Mouse (Mus musculus) 416B (cell line): ENCODE measurements at regions not wholly inside any gene's neighbourhood (a gene's known extent, or its start where the extent isn't known, plus 50 kb on each side); places are given as distances from the start of the nearest gene placed in this dataset.
A peak's percentile ranks its signal among the peaks of the same experiment; 100 is the strongest.

Source experiments
- DNase-seq: peaks from one replicate; pipeline ENCODE4 v3.0.0; 2011; ENCODE audit warnings: low read depth

DNA sequence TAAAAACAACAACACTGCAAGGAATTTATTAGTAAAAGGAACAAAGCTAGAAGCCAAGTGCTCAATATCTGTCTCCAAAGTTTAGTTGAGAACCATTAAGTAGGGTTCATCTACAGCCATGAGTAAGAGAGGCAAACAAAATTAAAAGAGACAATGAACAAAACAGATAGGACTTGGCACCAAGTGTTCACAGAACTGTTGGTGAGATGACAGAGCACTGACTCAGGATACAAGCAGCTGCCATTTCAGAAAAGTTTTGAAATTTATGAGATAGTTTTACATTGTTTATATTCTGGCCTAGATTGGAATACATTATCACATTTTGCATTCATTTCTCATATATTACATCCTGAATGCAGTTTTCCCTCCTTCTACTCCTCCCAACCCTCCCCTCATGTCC, 60.4 kb upstream of the Mbnl1 start:
- no peak for DNase-seq

- DNase-seq: peak; percentile 97
Measured at GRCm38 (mm10) chr3:60413749-60414148, 58.9 kb upstream of the Mbnl1 start.

- no peak for DNase-seq
Measured at GRCm38 (mm10) chr3:60417001-60417400, 55.6 kb upstream of the Mbnl1 start.

DNA sequence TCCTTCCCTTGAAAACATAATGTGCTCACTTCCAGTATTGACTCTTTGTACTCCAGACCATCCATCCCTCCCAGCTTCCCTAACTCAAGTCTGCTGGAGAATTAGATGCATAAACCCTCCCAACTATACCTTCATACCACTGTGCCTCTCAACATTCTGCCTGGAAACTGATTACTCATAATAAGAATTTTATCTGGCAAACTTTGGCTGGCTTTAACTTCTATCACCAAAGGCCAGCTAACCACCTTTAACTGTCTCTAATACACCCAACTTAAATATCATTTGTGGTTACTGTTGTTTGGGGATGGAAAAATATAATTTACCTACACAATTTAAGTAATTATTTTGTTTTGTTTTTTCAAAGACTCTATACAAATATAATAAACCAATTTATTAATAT, 54.0 kb upstream of the Mbnl1 start:
- no peak for DNase-seq

GRCm38 (mm10) chr3:60419216-60419615, 53.4 kb upstream of the Mbnl1 start:
- DNase-seq: no peak
